Comparison of ENCODE assay signal across 8 mouse cellular contexts in genomic region chr2:152736090-152736601, GRCm38 (mm10). TPM values are rescaled to one million over a fixed set of nuclear protein-coding genes. Genes with fewer than 3 reads are reported as not detected.
DNase-seq lines count a peak whose midpoint lies in the region; ATAC-seq lines count a peak whose summit lies in the region.

TSS of gene Id1 (plus strand) at chr2:152736251.

- peak; percentile 78 for ATAC-seq in hindbrain, embryonic 15.5 days (ENCODE audit: low FRiP score, low read depth)

- under 1% methylated on average over 28 of the region's 28 CpGs for WGBS in hindbrain, embryonic 15.5 days
- under 1% methylated on average over 28 of the region's 28 CpGs for WGBS in macrophage (ENCODE audit: missing documents)

- DNase-seq in T-cell, adult 2 months (ENCODE audit: low spot score): peak; percentile 56
- peak; percentile 37 to 65 for DNase-seq in cerebellum, postnatal 4 days (ENCODE audit: low spot score in 2 of 2)
- DNase-seq in gastrocnemius, adult 18-20 months (ENCODE audit: low spot score): peak; percentile 81
- peak; percentile 38 to 44 for DNase-seq in left cerebral cortex, adult 18-20 months (ENCODE audit: low spot score in 2 of 2)
- DNase-seq in right cerebral cortex, postnatal 10 days (ENCODE audit: low spot score in 2 of 2): peak; percentile 76 to 81
- peak; percentile 92 for DNase-seq in urinary bladder, postnatal 14 days (ENCODE audit: low spot score)

- no peaks in the 10 kb centered on the region for H3K9me3 ChIP-seq in hindbrain, embryonic 15.5 days

- H3K27ac ChIP-seq in hindbrain, embryonic 15.5 days (replicated peaks): peak within 1 kb of the TSS; percentile 72
- no peak within 1 kb of the TSS for H3K27ac ChIP-seq in macrophage

- H3K9ac ChIP-seq in hindbrain, embryonic 15.5 days: peak within 1 kb of the TSS; percentile 60

- H3K4me1 ChIP-seq in hindbrain, embryonic 15.5 days (replicated peaks): peaks cover 53% of the 10 kb centered on the region

- peak within 1 kb of the TSS; percentile 47 for H3K4me3 ChIP-seq in hindbrain, embryonic 15.5 days
- peak within 1 kb of the TSS; percentile 33 for H3K4me3 ChIP-seq in macrophage (ENCODE audit: inconsistent target)

- H3K79me2 ChIP-seq in macrophage (ENCODE audit: inconsistent target): peaks cover 21% of the 10 kb centered on the region

- no peaks in the 10 kb centered on the region for H3K27me3 ChIP-seq in hindbrain, embryonic 15.5 days

- H3K36me3 ChIP-seq in hindbrain, embryonic 15.5 days: no peaks in the 10 kb centered on the region
- H3K36me3 ChIP-seq in macrophage (ENCODE audit: inconsistent target): no peaks in the 10 kb centered on the region

- H3K4me2 ChIP-seq in hindbrain, embryonic 15.5 days: peak within 1 kb of the TSS; percentile 75

RNA-seq across cellular contexts. Expression of gene Id1, which starts in this region (rescaled TPM):
- total RNA-seq in gastrocnemius, adult 18-20 months (2021): 10 to 100 TPM; 16.0 to 28.5 TPM
- polyA plus RNA-seq in hindbrain, embryonic 15.5 days (2015; fragmentation: Nextera tagmentation; extraction: Ambion mirVana): 55.3 and 57.5 TPM in 2 replicates
- 10 to 100 TPM; 20.6 to 27.2 TPM for total RNA-seq in left cerebral cortex, adult 18-20 months (2021)
- 1 to 10 TPM in 10 of 26 experiments, under 1 TPM in 6, not detected in 10; 0.68 to 5.0 (median 1.2) TPM for total RNA-seq in macrophage (2018; cell fraction: chromatin; rRNA removed)
- total RNA-seq in macrophage (2018; cell fraction: cytosol; rRNA removed): 1 to 10 TPM in 5 of 26 experiments, under 1 TPM in 18, not detected in 3; 0.15 to 1.9 (median 0.52) TPM
- 10 to 100 TPM in 2 of 26 experiments, 1 to 10 TPM in 5, under 1 TPM in 8, not detected in 11; 0.63 to 45.8 (median 0.98) TPM for total RNA-seq in macrophage (2018; cell fraction: nucleus; rRNA removed)
- 0.27 to 88.3 TPM (median 0.39 TPM) in 3 replicates for polyA plus RNA-seq in macrophage (2018)

Comparison
In these comparisons a context has a peak if more than half of its experiments do, and no peak if none do; other contexts are left out.
1. DNase-seq: peak in every context shown above with its lines; median percentile 92 in urinary bladder, postnatal 14 days; 81 in gastrocnemius, adult 18-20 months; 78 in right cerebral cortex, postnatal 10 days; 56 in T-cell, adult 2 months; 51 in cerebellum, postnatal 4 days; 41 in left cerebral cortex, adult 18-20 months.